Mouse (Mus musculus): ENCODE data around the gene Cdc73.
"Not testable (repeated sequence)": the region's sequence is repeated elsewhere in the genome, so short reads cannot be mapped to it uniquely, and the experiment has no call there.

Gene Cdc73

GRCm38 (mm10) chr1:143675734-143676361 lies 26.8 kb downstream of the Cdc73 start:
- no peak for DNase-seq (ENCODE audit: extremely low read depth, low read depth)

GRCm38 (mm10) chr1:143664786-143665185 lies 37.9 kb downstream of the Cdc73 start:
- not testable (repeated sequence) for DNase-seq (ENCODE audit: extremely low read depth, low read depth)

- DNase-seq (ENCODE audit: extremely low read depth, low read depth): no peak
Measured at GRCm38 (mm10) chr1:143663197-143663596, 39.5 kb downstream of the Cdc73 start.

- no peak for DNase-seq (ENCODE audit: extremely low read depth, low read depth)
Measured at GRCm38 (mm10) chr1:143653646-143654045, 49.0 kb downstream of the Cdc73 start.

GRCm38 (mm10) chr1:143650317-143650716 lies 52.4 kb downstream of the Cdc73 start:
- DNase-seq (ENCODE audit: extremely low read depth, low read depth): no peak

- DNase-seq (ENCODE audit: extremely low read depth, low read depth): no peak
Measured at GRCm38 (mm10) chr1:143646219-143646618, 56.5 kb downstream of the Cdc73 start.

- no peak for DNase-seq (ENCODE audit: extremely low read depth, low read depth)
Measured at GRCm38 (mm10) chr1:143645386-143645785, 57.3 kb downstream of the Cdc73 start.

- DNase-seq (ENCODE audit: extremely low read depth, low read depth): peak; percentile 30
Measured at GRCm38 (mm10) chr1:143644221-143644620, 58.5 kb downstream of the Cdc73 start.

GRCm38 (mm10) chr1:143640650-143641407 lies 61.9 kb downstream of the Cdc73 start, which contains the start of gene B3galt2:
TSS of gene B3galt2 (plus strand) at chr1:143640664.
- no peak for DNase-seq (ENCODE audit: extremely low read depth, low read depth)

GRCm38 (mm10) chr1:143632854-143633587 lies 69.7 kb downstream of the Cdc73 start:
- DNase-seq (ENCODE audit: extremely low read depth, low read depth): no peak

GRCm38 (mm10) chr1:143632361-143632760 lies 70.3 kb downstream of the Cdc73 start:
- no peak for DNase-seq (ENCODE audit: extremely low read depth, low read depth)

GRCm38 (mm10) chr1:143631337-143631736 lies 71.4 kb downstream of the Cdc73 start:
- DNase-seq (ENCODE audit: extremely low read depth, low read depth): no peak

GRCm38 (mm10) chr1:143622634-143623033 lies 80.1 kb downstream of the Cdc73 start:
- DNase-seq (ENCODE audit: extremely low read depth, low read depth): no peak

- DNase-seq (ENCODE audit: extremely low read depth, low read depth): no peak
Measured at GRCm38 (mm10) chr1:143621930-143622329, 80.8 kb downstream of the Cdc73 start.

- DNase-seq (ENCODE audit: extremely low read depth, low read depth): no peak
Measured at GRCm38 (mm10) chr1:143619760-143620159, 82.9 kb downstream of the Cdc73 start.

- no peak for DNase-seq (ENCODE audit: extremely low read depth, low read depth)
Measured at GRCm38 (mm10) chr1:143612901-143613300, 89.8 kb downstream of the Cdc73 start.

GRCm38 (mm10) chr1:143608911-143609310 lies 93.8 kb downstream of the Cdc73 start:
- no peak for DNase-seq (ENCODE audit: extremely low read depth, low read depth)

GRCm38 (mm10) chr1:143596864-143597263 lies 105.8 kb downstream of the Cdc73 start:
- no peak for DNase-seq (ENCODE audit: extremely low read depth, low read depth)

- DNase-seq (ENCODE audit: extremely low read depth, low read depth): no peak
Measured at GRCm38 (mm10) chr1:143576824-143577543, 125.7 kb downstream of the Cdc73 start.

GRCm38 (mm10) chr1:143558235-143558634 lies 144.5 kb downstream of the Cdc73 start:
- no peak for DNase-seq (ENCODE audit: extremely low read depth, low read depth)

GRCm38 (mm10) chr1:143555533-143555932 lies 147.2 kb downstream of the Cdc73 start:
- DNase-seq (ENCODE audit: extremely low read depth, low read depth): no peak
